Mouse (Mus musculus): ENCODE measurements at regions not wholly inside any gene's neighbourhood (a gene's known extent, or its start where the extent isn't known, plus 50 kb on each side); places are given as distances from the start of the nearest gene placed in this dataset.
"Not testable (repeated sequence)": the region's sequence is repeated elsewhere in the genome, so short reads cannot be mapped to it uniquely, and the experiment has no call there.

DNA sequence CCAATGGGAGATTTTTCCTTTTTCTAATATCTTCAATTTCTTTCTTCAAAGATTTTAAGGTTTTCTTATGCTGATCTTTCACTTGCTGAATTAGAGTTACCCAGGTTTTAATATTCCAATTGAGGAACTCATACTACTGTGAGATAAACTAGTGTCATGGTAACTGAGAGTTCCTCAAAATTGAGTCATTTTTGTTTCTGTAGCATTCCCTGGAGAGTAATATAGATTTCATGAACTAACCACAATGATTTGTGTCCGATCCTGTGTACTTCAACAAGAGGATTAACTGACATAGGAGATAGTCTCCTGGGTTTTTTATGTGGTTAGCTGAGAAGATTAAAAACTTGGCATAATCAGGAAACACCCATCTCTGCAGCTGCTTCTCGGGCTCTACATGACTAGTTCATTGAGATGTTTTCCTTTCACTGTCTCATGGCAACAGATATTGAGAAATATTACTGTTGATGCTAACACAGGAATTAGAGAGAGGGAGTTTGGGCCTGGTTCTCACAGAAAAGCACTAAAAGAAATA lies 949.9 kb downstream of the Adam6a start:
- WGBS (ENCODE audit: missing documents) = 35% methylated on average over 2 of the region's 2 CpGs
- H3K79me2 ChIP-seq (ENCODE audit: inconsistent target); H3K27ac ChIP-seq: not testable (repeated sequence)

GRCm38 (mm10) chr12:114495741-114496140 lies 952.0 kb downstream of the Adam6a start:
- Histone ChIP-seq H3K79me2 (ENCODE audit: inconsistent target) (no peaks in the 10 kb centered on the region), H3K4me3 (ENCODE audit: inconsistent target) (no peak overlapping the region), H3K27ac (no peak overlapping the region), H3K36me3 (ENCODE audit: inconsistent target) (no peaks in the 10 kb centered on the region)
- WGBS (ENCODE audit: missing documents) = 30% methylated on average over 2 of the region's 2 CpGs

More for the DNA sequence above, 949.9 kb downstream of the Adam6a start:
- not testable (repeated sequence) for H3K4me3 ChIP-seq (ENCODE audit: inconsistent target); H3K36me3 ChIP-seq (ENCODE audit: inconsistent target)

GRCm38 (mm10) chr12:114513143-114513542 lies 969.4 kb downstream of the Adam6a start:
- no peaks in the 10 kb centered on the region for H3K36me3 ChIP-seq (ENCODE audit: inconsistent target)
- H3K4me3 ChIP-seq (ENCODE audit: inconsistent target) = no peak overlapping the region
- WGBS (ENCODE audit: missing documents) = 25% methylated on average over 2 of the region's 2 CpGs
- no peak overlapping the region for H3K27ac ChIP-seq
- H3K79me2 ChIP-seq (ENCODE audit: inconsistent target) = no peaks in the 10 kb centered on the region

DNA sequence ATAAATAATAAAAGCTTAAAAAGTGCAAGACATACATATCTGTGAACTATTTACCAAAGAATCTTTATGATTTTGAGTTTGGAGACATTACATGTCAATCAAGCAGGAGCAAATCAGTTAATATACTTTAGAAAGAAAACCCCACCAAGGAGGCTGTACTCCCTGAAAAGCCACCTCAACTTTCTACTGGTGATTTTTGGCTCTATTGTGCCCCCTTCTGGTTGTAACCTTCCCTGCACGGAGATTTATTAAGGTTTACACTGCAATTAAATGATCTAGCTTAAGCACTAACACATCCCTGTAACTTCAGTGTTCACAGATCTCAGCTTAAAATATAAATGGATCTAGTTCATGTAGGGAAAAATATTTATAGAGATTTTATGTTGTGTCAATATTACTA lies 998.4 kb downstream of the Adam6a start:
- not testable (repeated sequence) for H3K36me3 ChIP-seq (ENCODE audit: inconsistent target); H3K27ac ChIP-seq; H3K4me3 ChIP-seq (ENCODE audit: inconsistent target); H3K79me2 ChIP-seq (ENCODE audit: inconsistent target)
- 40% methylated on average over 1 of the region's 1 CpGs for WGBS (ENCODE audit: missing documents)

DNA sequence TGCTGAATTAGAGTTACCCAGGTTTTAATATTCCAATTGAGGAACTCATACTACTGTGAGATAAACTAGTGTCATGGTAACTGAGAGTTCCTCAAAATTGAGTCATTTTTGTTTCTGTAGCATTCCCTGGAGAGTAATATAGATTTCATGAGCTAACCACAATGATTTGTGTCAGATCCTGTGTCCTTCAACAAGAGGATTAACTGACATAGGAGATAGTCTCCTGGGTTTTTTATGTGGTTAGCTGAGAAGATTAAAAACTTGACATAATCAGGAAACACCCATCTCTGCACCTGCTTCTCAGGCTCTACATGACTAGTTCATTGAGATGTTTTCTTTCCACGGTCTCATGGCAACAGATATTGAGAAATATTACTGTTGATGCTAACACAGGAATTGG lies 1001.2 kb downstream of the Adam6a start:
- 20% methylated on average over 1 of the region's 1 CpGs for WGBS (ENCODE audit: missing documents)

DNA sequence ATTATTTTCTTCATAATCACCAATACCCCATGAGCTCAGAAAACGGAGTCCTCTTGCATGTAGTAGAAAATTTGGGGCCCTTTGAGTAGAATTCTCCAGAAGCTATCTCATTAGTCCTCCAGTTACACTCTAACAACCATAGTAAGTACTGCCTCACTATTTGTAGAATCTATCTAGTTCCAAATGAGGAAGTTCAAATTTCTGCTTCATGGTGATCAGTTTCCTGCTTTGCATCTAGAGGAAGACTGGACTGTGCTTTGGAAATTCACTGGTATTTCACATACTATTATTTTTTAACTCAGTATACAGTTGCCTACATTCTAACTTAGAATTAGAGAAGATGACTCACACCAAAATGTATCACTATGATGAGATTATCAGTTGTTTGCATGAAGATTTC lies 1018.7 kb downstream of the Adam6a start:
- H3K36me3 ChIP-seq (ENCODE audit: inconsistent target) = no peaks in the 10 kb centered on the region
- H3K27ac ChIP-seq = no peak overlapping the region
- no peak overlapping the region for H3K4me3 ChIP-seq (ENCODE audit: inconsistent target)
- WGBS (ENCODE audit: missing documents) = 86% methylated on average over 1 of the region's 1 CpGs
- no peaks in the 10 kb centered on the region for H3K79me2 ChIP-seq (ENCODE audit: inconsistent target)

More for the DNA sequence above, 1001.2 kb downstream of the Adam6a start:
- H3K36me3 ChIP-seq (ENCODE audit: inconsistent target); H3K79me2 ChIP-seq (ENCODE audit: inconsistent target); H3K27ac ChIP-seq; H3K4me3 ChIP-seq (ENCODE audit: inconsistent target): not testable (repeated sequence)

DNA sequence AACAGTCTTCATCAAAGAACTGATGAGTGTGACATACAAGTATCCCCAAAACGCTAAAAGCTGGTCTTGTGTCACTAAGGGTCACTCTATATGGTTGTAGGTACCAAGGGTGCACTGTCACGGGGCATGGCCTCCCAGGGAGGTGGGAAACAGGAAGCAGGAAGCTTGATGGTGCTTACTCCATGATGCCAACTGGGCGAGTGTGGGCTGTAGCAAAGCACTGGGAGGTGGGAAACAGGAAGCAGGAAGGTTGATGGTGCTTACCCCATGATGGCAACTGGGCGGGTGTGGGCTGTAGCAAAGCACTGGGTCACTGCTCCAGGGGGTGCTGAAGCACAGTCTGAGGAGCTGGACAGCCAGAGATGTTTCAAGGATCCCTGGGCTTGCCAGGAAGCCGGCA lies 1019.3 kb downstream of the Adam6a start:
- no peaks in the 10 kb centered on the region for H3K79me2 ChIP-seq (ENCODE audit: inconsistent target)
- no peak overlapping the region for H3K4me3 ChIP-seq (ENCODE audit: inconsistent target)
- H3K27ac ChIP-seq = no peak overlapping the region
- no peaks in the 10 kb centered on the region for H3K36me3 ChIP-seq (ENCODE audit: inconsistent target)
- 56% methylated on average over 5 of the region's 5 CpGs for WGBS (ENCODE audit: missing documents)

- Histone ChIP-seq H3K27ac (no peak overlapping the region), H3K79me2 (ENCODE audit: inconsistent target) (no peaks in the 10 kb centered on the region), H3K36me3 (ENCODE audit: inconsistent target) (no peaks in the 10 kb centered on the region), H3K4me3 (ENCODE audit: inconsistent target) (no peak overlapping the region)
- 22% methylated on average over 1 of the region's 1 CpGs for WGBS (ENCODE audit: missing documents)
These were observed 1020.0 kb downstream of the Adam6a start for GRCm38 (mm10) chr12:114563683-114564082.

DNA sequence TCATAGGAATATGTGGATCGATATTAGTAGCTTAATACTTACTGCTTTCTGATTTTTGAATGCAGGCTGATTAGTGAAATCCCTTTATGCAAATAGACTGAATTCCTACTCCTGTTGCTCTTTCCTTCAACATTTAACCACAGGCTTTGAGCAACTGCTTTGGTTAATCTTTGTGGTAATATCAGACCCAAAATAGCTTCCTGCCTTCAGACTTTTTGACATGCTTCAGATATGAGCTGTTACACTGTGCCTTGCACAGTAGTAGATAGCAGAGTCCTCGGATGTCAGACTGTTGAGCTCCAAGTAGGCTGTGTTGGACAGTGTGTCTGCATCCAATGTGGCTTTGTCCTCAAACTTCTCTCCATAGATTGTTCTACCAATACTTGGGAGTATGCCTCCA lies 1020.6 kb downstream of the Adam6a start:
- WGBS (ENCODE audit: missing documents) = 36% methylated on average over 2 of the region's 2 CpGs
- H3K79me2 ChIP-seq (ENCODE audit: inconsistent target) = no peaks in the 10 kb centered on the region
- no peaks in the 10 kb centered on the region for H3K36me3 ChIP-seq (ENCODE audit: inconsistent target)
- no peak overlapping the region for H3K27ac ChIP-seq
- H3K4me3 ChIP-seq (ENCODE audit: inconsistent target) = no peak overlapping the region

GRCm38 (mm10) chr12:114583371-114583770 lies 1039.7 kb downstream of the Adam6a start:
- Histone ChIP-seq H3K27ac (no peak overlapping the region), H3K36me3 (ENCODE audit: inconsistent target) (no peaks in the 10 kb centered on the region), H3K4me3 (ENCODE audit: inconsistent target) (no peak overlapping the region), H3K79me2 (ENCODE audit: inconsistent target) (no peaks in the 10 kb centered on the region)
- 0% methylated on average over 1 of the region's 1 CpGs for WGBS (ENCODE audit: missing documents)

- 43% methylated on average over 2 of the region's 2 CpGs for WGBS (ENCODE audit: missing documents)
- Histone ChIP-seq H3K36me3 (ENCODE audit: inconsistent target) (no peaks in the 10 kb centered on the region), H3K4me3 (ENCODE audit: inconsistent target) (no peak overlapping the region), H3K27ac (no peak overlapping the region), H3K79me2 (ENCODE audit: inconsistent target) (no peaks in the 10 kb centered on the region)
These were observed 1043.5 kb downstream of the Adam6a start for GRCm38 (mm10) chr12:114587227-114587626.

DNA sequence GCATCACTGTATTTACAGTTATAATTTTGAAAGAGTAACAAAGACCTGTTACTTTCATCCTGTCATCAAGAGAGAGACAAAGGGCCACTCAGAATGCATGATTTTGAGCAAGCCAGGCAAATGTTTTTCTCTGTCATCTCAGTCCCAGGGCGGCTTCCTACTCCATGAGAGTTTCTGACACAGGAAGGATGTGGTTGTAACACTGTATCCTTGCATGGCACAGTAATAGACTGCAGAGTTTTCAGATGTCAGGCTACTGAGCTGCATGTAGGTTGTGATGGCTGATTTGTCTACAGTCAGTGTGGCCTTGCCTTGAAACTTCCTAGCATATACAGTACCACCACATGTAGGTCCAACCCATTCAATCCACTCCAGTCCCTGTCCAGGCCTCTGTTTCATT lies 1054.0 kb downstream of the Adam6a start:
- Histone ChIP-seq H3K79me2 (ENCODE audit: inconsistent target) (no peaks in the 10 kb centered on the region), H3K36me3 (ENCODE audit: inconsistent target) (no peaks in the 10 kb centered on the region), H3K27ac (no peak overlapping the region), H3K4me3 (ENCODE audit: inconsistent target) (no peak overlapping the region)
- WGBS (ENCODE audit: missing documents) = 38% methylated on average over 1 of the region's 1 CpGs

DNA sequence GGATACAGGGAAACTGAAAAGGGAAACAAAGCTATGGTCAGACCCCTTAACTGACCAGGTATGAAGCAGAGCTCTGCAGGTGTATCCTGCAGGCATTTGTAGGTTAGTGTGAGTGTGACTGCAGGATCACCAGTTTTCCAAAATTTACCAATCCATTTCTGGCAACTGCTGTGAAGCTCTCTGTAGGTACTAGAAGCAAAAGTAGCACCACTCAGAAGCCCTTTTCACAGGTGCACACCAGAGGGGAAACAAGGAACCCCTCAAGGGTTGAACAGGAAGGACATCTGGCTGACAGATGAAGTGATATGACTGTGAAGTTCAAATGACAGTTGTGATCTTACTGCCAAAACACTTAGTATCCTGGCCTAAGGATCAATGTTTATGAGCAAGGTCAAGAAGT lies 1065.5 kb downstream of the Adam6a start:
- no peaks in the 10 kb centered on the region for H3K36me3 ChIP-seq (ENCODE audit: inconsistent target)
- no peaks in the 10 kb centered on the region for H3K79me2 ChIP-seq (ENCODE audit: inconsistent target)
- H3K4me3 ChIP-seq (ENCODE audit: inconsistent target) = no peak overlapping the region
- H3K27ac ChIP-seq = no peak overlapping the region

GRCm38 (mm10) chr12:114612108-114612507 lies 1068.4 kb downstream of the Adam6a start:
- H3K4me3 ChIP-seq (ENCODE audit: inconsistent target) = no peak overlapping the region
- 59% methylated on average over 2 of the region's 2 CpGs for WGBS (ENCODE audit: missing documents)
- H3K79me2 ChIP-seq (ENCODE audit: inconsistent target) = no peaks in the 10 kb centered on the region
- H3K36me3 ChIP-seq (ENCODE audit: inconsistent target) = no peaks in the 10 kb centered on the region
- no peak overlapping the region for H3K27ac ChIP-seq

DNA sequence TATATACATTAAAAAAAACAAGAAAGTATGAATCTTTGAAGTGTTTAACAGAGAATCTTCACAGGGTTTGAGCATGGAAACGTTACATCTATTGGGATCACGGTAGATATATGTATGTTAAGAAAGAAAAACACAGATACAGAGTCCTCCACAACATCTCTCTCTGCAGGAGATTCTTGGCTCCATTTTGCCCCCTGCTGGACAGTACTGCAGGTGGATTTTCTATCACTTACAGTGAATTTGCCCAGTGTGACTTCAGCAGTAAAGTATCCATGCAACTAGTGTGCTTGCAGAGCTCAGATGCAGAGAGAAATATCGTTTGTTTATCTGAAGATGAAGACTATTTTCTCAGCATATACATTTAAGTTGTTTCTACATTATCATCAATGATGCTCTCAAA lies 1071.5 kb downstream of the Adam6a start:
- WGBS (ENCODE audit: missing documents) = 39% methylated on average over 3 of the region's 3 CpGs
- H3K36me3 ChIP-seq (ENCODE audit: inconsistent target) = no peaks in the 10 kb centered on the region
- H3K79me2 ChIP-seq (ENCODE audit: inconsistent target) = no peaks in the 10 kb centered on the region
- no peak overlapping the region for H3K27ac ChIP-seq
- no peak overlapping the region for H3K4me3 ChIP-seq (ENCODE audit: inconsistent target)

DNA sequence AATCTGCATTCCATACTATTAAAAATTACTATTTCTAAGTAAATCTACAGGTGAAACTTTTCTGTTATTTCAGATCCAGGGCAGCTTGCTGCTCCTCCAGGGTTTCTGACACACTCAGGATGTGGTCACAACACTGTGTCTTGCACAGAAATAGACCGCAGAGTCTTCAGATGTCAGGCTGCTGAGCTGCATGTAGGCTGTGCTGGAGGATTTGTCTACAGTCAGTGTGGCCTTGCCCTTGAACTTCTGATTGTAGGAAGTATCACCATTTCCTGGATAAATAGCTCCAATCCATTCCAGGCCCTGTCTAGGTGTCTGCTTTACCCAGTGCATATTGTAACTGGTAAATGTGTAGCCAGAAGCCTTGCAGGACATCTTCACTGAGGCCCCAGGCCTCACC lies 1072.0 kb downstream of the Adam6a start:
- no peaks in the 10 kb centered on the region for H3K36me3 ChIP-seq (ENCODE audit: inconsistent target)
- 33% methylated on average over 1 of the region's 1 CpGs for WGBS (ENCODE audit: missing documents)
- H3K27ac ChIP-seq = no peak overlapping the region
- H3K79me2 ChIP-seq (ENCODE audit: inconsistent target) = no peaks in the 10 kb centered on the region
- no peak overlapping the region for H3K4me3 ChIP-seq (ENCODE audit: inconsistent target)
